Mouse (Mus musculus) monocyte, adult 59 days (primary cell): ENCODE results near the gene Slc38a3. TPM values are rescaled to one million over a fixed set of nuclear protein-coding genes. Genes with fewer than 3 reads are reported as not detected.

Experiments used
- total RNA-seq, 2 experiments: library from RNA; stranded (reverse); gene quantifications; one replicate each; pipeline ENCODE4 v1.2.4; 2023

Slc38a3 gene
- not detected for total RNA-seq

GRCm38 (mm10) chr9:107669480-107669945, at the start of gene Slc38a3:
TSS of gene Slc38a3 (minus strand) at chr9:107669530.

DNA sequence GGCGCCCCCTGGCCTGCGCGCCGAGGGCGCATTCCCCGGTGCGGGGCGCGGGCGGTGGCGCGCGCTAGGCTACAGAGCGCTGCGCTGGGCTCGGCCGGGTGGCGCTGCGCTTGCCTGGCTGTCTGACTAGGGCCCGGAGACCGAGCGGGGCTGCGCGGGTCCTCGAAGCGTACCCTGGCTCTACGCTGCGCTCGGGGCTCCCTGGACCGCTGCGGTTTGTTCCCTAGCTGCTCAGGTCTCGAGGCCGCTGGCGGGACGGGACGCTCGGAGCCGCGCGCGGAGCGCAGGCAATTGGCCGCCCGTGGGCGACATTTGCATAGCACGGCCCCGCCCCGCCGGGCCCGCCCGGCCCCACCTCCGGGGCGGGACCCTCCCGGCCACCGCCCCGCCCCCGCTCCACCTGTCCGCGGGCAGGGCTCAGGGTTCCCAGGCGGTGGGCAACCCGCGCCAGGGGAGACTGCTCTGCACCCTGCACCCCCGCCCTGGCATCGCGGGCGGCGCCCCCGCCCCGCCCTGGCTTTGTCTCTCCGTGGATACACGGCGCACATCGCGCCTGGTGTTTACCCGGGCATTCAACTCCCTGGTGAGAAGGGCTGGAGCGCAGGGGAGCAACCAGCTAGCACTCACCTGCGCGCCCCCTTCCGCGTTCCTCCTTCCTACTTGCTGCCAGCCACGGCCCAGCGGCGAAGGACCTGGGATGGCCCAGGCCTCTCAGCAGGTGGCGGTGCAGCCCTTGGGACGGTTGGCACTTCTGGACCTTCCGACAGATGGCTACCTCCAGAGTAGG, 40.6 kb upstream of the Slc38a3 start, which contains the start of gene Sema3f:
Gene Sema3f, minus strand, starts transcription at position 779 of the 787 bp plus-strand sequence.

DNA sequence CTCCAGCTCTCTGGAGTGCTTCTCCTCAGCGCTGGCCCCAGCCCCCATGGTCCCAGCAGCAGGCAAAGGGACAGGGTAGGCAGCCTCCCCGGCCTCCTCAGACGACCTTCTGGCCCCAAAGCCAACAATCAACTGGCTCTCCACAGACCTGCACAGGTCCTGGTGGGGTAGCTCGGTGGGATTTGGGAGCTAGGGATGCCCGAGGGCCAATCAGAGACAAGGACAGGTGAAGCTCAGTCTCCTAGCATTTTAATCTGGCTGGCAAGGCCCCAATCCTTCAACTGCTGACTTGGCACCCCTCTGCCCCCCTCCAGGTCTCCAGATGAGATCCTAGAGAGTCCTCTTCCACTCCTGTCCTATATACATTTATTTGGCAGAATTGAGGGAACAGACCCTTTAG, 10.2 kb upstream of the Slc38a3 start, which contains the start of gene Gnat1:
Gene Gnat1, minus strand, starts transcription at position 212 of the 400 bp plus-strand sequence.

DNA sequence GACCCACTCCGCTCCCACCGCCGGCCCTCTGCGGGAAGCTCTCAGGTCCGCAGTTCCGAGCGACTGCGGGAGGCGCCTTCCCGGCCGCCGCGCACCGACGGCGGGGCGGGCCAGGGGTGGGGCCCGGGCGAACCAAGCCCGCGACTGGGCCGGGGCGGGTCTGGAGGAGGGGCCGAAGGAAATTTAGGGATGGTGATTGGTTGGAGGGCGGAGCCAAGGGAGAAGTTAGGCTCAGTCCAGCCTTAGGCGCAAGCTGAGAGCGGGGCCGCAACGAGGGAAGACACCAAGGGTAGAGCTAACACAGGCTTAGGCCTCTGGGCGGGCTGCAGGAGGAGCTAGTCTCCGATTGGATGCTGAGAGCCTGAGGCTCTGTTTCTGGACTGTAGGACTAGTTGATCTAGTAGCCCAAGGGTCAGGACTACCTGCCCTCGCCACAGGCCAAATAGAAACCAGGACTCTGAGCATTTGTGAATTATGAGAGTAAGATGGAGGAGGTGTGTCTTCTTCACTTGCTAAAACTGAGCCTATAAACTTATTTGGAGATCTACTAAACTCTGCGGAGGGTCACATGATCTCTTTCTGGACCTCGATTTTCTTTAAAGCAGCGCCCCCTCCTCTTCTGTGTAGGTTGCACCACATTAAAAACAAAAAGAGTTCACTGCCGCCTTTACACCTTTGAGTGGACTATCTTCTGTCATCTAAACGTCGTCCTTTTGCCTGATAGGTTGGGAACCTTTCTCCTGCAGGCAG, 33.9 kb downstream of the Slc38a3 start, which contains the start of gene Gnai2:
Gene Gnai2, minus strand, starts transcription at position 89 of the 750 bp plus-strand sequence.

DNA sequence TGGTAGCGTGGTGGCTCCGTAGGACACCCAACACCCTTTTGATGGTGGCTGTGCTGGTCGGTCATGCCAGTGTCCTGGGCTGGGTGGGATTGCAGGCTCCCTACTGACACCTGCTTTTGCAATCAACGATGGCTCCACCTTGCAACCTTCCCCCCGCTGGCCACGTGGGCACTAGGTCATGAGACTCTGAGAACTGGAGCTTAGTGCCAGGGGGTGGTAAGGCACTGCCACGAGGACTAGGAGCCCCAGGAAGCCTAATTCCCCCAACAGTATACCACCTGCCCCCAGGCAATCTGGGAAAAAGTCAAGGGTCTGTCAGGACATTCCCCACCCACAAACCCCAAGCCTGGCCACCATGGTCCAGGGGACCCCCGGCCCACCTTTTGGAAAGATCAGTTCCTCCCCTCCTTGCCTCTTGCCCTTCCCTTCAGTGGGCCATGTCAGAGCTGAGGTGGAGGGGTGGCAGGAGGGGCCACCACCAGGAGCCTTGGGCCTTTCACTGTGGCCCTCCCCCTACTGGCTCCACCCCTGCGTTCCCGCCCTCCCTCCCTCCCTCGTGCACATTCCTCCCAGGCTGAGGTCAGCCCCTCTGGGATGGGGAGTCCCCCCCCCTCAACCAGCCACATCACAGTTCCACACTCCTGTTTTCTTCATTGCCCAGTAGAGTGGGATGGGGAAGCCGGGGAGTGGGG, 60.4 kb downstream of the Slc38a3 start, which contains the start of gene Sema3b:
Gene Sema3b, minus strand, starts transcription at position 489 of the 692 bp plus-strand sequence.

Other genes starting within 250 kb of the Slc38a3 start
- 10 to 100 TPM; 22.2 to 24.0 TPM for gene Tmem115, start 135.6 kb downstream of the Slc38a3 start, total RNA-seq
- gene Cyb561d2, start 127.3 kb downstream of the Slc38a3 start, total RNA-seq: 1 to 10 TPM; 8.4 to 9.2 TPM
- gene Nprl2, start 127.3 kb downstream of the Slc38a3 start, total RNA-seq: 10 to 100 TPM; 12.0 to 15.1 TPM
- not detected for gene Zmynd10, start 122.2 kb downstream of the Slc38a3 start, total RNA-seq
- gene Rassf1, start 118.0 kb downstream of the Slc38a3 start, total RNA-seq: 100 to 1,000 TPM; 122 to 127 TPM
- 10 to 100 TPM; 16.1 to 17.9 TPM for gene Tusc2, start 106.3 kb downstream of the Slc38a3 start, total RNA-seq
- gene Hyal2, start 101.6 kb downstream of the Slc38a3 start, total RNA-seq: 1 to 10 TPM; 3.8 to 6.2 TPM
- 1 to 10 TPM; 2.4 to 3.7 TPM for gene Hyal1, start 92.6 kb downstream of the Slc38a3 start, total RNA-seq
- gene Naa80, start 90.6 kb downstream of the Slc38a3 start, total RNA-seq: 10 to 100 TPM; 10.3 to 14.2 TPM
- 1 to 10 TPM in 1 of 2 experiments, under 1 TPM in 1; 0.50 to 1.4 TPM for gene Hyal3, start 88.7 kb downstream of the Slc38a3 start, total RNA-seq
- gene Ifrd2, start 81.9 kb downstream of the Slc38a3 start, total RNA-seq: 10 to 100 TPM; 14.7 to 15.1 TPM
- not detected for gene Sema3b, start 60.3 kb downstream of the Slc38a3 start, total RNA-seq
- 100 to 1,000 TPM; 852 to 878 TPM for gene Gnai2, start 34.2 kb downstream of the Slc38a3 start, total RNA-seq
- gene Gnat1, start 10.2 kb upstream of the Slc38a3 start, total RNA-seq: not detected
- not detected for gene Sema3f, start 40.9 kb upstream of the Slc38a3 start, total RNA-seq
- 100 to 1,000 TPM; 190 to 208 TPM for gene Rbm5, start 101.5 kb upstream of the Slc38a3 start, total RNA-seq
- gene Rbm6, start 203.7 kb upstream of the Slc38a3 start, total RNA-seq: 100 to 1,000 TPM in 1 of 2 experiments, 10 to 100 TPM in 1; 77.0 to 109 TPM
- 10 to 100 TPM; 14.9 to 15.2 TPM for gene Mon1a, start 218.6 kb upstream of the Slc38a3 start, total RNA-seq
- 1 to 10 TPM; 2.7 to 6.2 TPM for gene Mst1r, start 237.3 kb upstream of the Slc38a3 start, total RNA-seq